Mouse (Mus musculus) hindbrain, embryonic 16.5 days (tissue): ENCODE measurements around the gene Dnah8. TPM values are rescaled to one million over a fixed set of nuclear protein-coding genes. Genes with fewer than 3 reads are reported as not detected.
A peak's percentile ranks its signal among the peaks of the same experiment; 100 is the strongest.

Experiments
- ATAC-seq: fragments of 200-750 bp; cut with Nextera tagmentation; 2 replicates; pipeline ENCODE4 v1.8.0; 2017; ENCODE audit warnings: moderate TSS enrichment, moderate library complexity
- H3K27ac ChIP-seq: fragments of 300-500 bp; sonication (generic); 2 replicates; pipeline ENCODE4 v1.5.1; 2014; ENCODE audit warnings: low read depth, mild to moderate bottlenecking, control low read depth, low read length, moderate library complexity
- H3K27me3 ChIP-seq: fragments of 300-500 bp; sonication (generic); replicated peaks from 2 replicates; pipeline ENCODE4 v1.6.1; 2014; ENCODE audit warnings: low read length; ENCODE audit not compliant: control insufficient read depth, insufficient read depth
- H3K36me3 ChIP-seq: fragments of 300-500 bp; sonication (generic); 2 replicates; pipeline ENCODE4 v1.6.1; 2014; ENCODE audit warnings: mild to moderate bottlenecking, low read length, moderate library complexity, mixed read lengths; ENCODE audit not compliant: control insufficient read depth, insufficient read depth
- H3K4me1 ChIP-seq: fragments of 300-500 bp; sonication (generic); 2 replicates; pipeline ENCODE4 v1.6.1; 2014; ENCODE audit warnings: low read depth, low read length; ENCODE audit not compliant: control insufficient read depth, insufficient read depth
- H3K4me2 ChIP-seq: fragments of 300-500 bp; sonication (generic); 2 replicates; pipeline ENCODE4 v1.6.1; 2014; ENCODE audit warnings: mild to moderate bottlenecking, low read length, control low read depth, moderate library complexity
- H3K4me3 ChIP-seq: fragments of 300-500 bp; sonication (generic); 2 replicates; pipeline ENCODE4 v1.5.1; 2014; ENCODE audit warnings: mild to moderate bottlenecking, low read length, control low read depth, moderate library complexity
- H3K9ac ChIP-seq: fragments of 300-500 bp; sonication (generic); 2 replicates; pipeline ENCODE4 v1.6.1; 2014; ENCODE audit warnings: low read depth, mild to moderate bottlenecking, control low read depth, low read length, moderate library complexity
- H3K9me3 ChIP-seq: fragments of 300-500 bp; sonication (generic); 2 replicates; pipeline ENCODE4 v1.6.1; 2014; ENCODE audit warnings: mild to moderate bottlenecking, low read length, moderate library complexity; ENCODE audit not compliant: control insufficient read depth
- WGBS: fragments of 180-500 bp; shearing (Covaris S2); extraction: QIAGEN DNeasy Blood & Tissue Kit; methylation state at CpG from one replicate; pipeline ENCODE4 v1.1.7; 2014; 5-methylcytosine and 5-hydroxymethylcytosine counted together
- polyA plus RNA-seq: library from polyadenylated mRNA; unstranded; fragments of >200 nt; fragmentation: Nextera tagmentation; extraction: Ambion mirVana; gene quantifications from 2 replicates; pipeline ENCODE4 v1.2.1, GENCODE M21; 2015

The Dnah8 gene
- polyA plus RNA-seq, 1 experiment from 2014 or later = 1.7 TPM

- Histone ChIP-seq H3K4me1 (no peaks in the 10 kb centered on the region), H3K36me3 (no peaks in the 10 kb centered on the region), H3K9me3 (0 out of 2 replicates have a peak, but pooled peaks cover 3% of the 10 kb centered on the region), H3K4me2 (no peak overlapping the region), H3K27ac (no peak overlapping the region), H3K27me3 (no peaks in the 10 kb centered on the region), H3K4me3 (no peak overlapping the region), H3K9ac (no peak overlapping the region)
- no peak for ATAC-seq
- WGBS = 85% methylated on average over 3 of the region's 3 CpGs
Measured at GRCm38 (mm10) chr17:30739769-30740168, 115.6 kb downstream of the Dnah8 start.

GRCm38 (mm10) chr17:30743947-30744346 lies 119.8 kb downstream of the Dnah8 start:
- no peaks in the 10 kb centered on the region for H3K27me3 ChIP-seq
- no peak for ATAC-seq
- H3K4me3 ChIP-seq = no peak overlapping the region
- H3K9ac ChIP-seq = no peak overlapping the region
- H3K4me1 ChIP-seq = no peaks in the 10 kb centered on the region; the same call in 1 of the 2 replicates
- WGBS = 71% methylated on average over 3 of the region's 3 CpGs
- H3K36me3 ChIP-seq = no peaks in the 10 kb centered on the region
- H3K27ac ChIP-seq = no peak overlapping the region
- H3K9me3 ChIP-seq = no peaks in the 10 kb centered on the region
- no peak overlapping the region for H3K4me2 ChIP-seq

DNA sequence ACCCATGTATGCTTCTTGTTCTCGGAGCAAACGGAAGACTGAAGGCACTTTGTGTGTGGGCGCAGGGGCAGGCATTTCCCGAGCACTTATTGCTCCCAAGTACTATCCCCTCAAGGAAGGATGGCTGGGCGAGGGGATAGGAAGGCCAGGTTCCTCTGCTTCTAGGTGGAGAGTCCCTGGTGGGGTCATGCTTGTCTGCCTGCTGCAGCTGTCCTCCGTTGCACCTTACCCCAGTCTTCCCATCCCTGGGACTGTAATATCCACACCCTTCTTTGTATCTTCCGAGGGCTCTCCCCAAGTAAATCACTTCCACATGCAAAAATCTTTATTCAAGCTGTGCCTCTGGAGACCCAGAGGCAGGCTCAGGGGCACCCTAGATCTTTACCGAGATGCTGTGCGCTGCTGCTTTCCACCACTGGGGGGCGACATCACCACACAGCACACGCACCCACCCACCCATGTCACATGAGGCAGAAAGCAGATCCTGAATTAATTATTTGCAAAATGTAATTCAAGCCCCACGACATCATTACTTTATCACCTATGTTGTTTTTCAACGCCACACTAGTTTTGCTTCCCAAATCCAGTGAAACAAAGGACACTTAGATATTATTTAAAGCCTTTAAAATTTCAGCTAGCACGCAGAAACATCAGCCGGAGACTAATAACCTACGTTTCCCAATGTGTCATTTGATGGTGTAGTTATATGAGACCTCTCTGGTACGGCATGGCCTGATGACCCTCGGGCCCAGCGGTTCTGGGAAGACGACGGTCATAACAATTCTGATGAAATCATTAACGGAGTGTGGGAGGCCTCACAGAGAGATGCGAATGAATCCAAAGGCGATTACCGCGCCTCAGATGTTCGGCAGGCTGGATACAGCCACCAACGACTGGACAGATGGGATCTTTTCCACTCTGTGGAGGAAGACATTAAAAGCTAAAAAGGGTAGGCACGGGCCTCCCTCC lies 122.2 kb downstream of the Dnah8 start:
- peak overlapping the region; percentile 38; the same call in 1 of the 2 replicates for H3K4me2 ChIP-seq
- peak; percentile 81 for ATAC-seq
- no peaks in the 10 kb centered on the region for H3K9me3 ChIP-seq
- peaks cover 2% of the 10 kb centered on the region; the same call in 1 of the 2 replicates for H3K4me1 ChIP-seq
- no peak overlapping the region for H3K4me3 ChIP-seq
- peak overlapping the region; percentile 39; the same call in 1 of the 2 replicates for H3K9ac ChIP-seq
- no peaks in the 10 kb centered on the region for H3K36me3 ChIP-seq
- no peaks in the 10 kb centered on the region for H3K27me3 ChIP-seq
- H3K27ac ChIP-seq = no peak overlapping the region
- WGBS = 47% methylated on average over 29 of the region's 29 CpGs

DNA sequence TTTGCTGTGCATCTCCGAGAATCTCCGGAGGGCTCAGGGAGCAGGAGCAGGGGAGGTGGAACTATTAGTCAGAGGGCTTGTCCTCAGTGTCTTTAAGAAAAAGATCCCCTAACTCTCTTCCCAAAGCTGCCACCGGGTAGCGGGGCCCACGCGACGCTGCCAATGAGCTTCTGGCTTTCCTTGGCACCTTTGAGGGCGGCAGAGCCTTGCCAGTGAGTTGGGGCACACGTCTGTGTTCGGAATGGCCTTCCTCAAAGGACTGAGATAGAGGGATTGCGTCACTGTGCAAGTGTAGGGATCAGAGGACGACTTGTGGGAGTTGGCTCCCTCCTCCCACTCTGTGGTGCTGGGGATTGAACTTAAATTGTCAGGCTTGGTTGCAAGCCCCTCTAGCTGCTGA lies 125.2 kb downstream of the Dnah8 start:
- peaks cover 2% of the 10 kb centered on the region; the same call in 1 of the 2 replicates for H3K4me1 ChIP-seq
- no peaks in the 10 kb centered on the region for H3K27me3 ChIP-seq
- no peak for ATAC-seq
- no peak overlapping the region for H3K9ac ChIP-seq
- no peak overlapping the region for H3K27ac ChIP-seq
- WGBS = 84% methylated on average over 12 of the region's 12 CpGs
- H3K9me3 ChIP-seq = no peaks in the 10 kb centered on the region
- H3K4me3 ChIP-seq = no peak overlapping the region
- no peaks in the 10 kb centered on the region for H3K36me3 ChIP-seq
- H3K4me2 ChIP-seq = no peak overlapping the region

GRCm38 (mm10) chr17:30750269-30750668 lies 126.1 kb downstream of the Dnah8 start:
- Histone ChIP-seq H3K36me3 (no peaks in the 10 kb centered on the region), H3K4me2 (no peak overlapping the region), H3K4me3 (no peak overlapping the region), H3K4me1 (peaks cover 2% of the 10 kb centered on the region; the same call in 1 of the 2 replicates), H3K27me3 (no peaks in the 10 kb centered on the region), H3K9ac (no peak overlapping the region), H3K9me3 (no peaks in the 10 kb centered on the region), H3K27ac (no peak overlapping the region)
- ATAC-seq = no peak
- WGBS = 46% methylated on average over 6 of the region's 6 CpGs

- no peak overlapping the region for H3K4me2 ChIP-seq
- H3K4me3 ChIP-seq = no peak overlapping the region
- no peak for ATAC-seq
- no peaks in the 10 kb centered on the region for H3K36me3 ChIP-seq
- no peak overlapping the region for H3K9ac ChIP-seq
- WGBS = 67% methylated on average over 12 of the region's 12 CpGs
- H3K9me3 ChIP-seq = no peaks in the 10 kb centered on the region
- H3K4me1 ChIP-seq = 0 out of 2 replicates have a peak, but pooled peaks cover 2% of the 10 kb centered on the region
- no peaks in the 10 kb centered on the region for H3K27me3 ChIP-seq
- H3K27ac ChIP-seq = no peak overlapping the region
Measured at GRCm38 (mm10) chr17:30752370-30752818, 128.2 kb downstream of the Dnah8 start.

DNA sequence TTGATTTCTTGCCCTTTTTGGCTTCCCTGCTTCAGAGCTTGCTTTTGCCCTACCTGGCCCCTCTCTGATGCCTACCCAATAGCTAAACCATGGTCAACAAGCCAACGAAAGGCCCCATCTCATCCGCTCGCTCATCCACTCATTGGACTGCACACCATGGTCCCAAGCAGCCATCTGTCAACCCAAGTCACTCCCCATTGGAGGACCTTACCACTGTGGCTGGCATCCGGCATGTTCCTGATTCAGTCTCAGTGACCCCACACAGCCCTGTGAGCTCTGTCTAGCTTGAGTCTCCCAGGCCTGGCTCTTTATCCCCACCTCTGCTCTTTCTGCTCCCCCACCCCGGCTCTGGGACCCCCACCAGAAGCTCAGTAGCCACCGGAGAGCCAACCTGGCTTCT lies 129.0 kb downstream of the Dnah8 start:
- ATAC-seq = no peak
- no peak overlapping the region for H3K9ac ChIP-seq
- H3K36me3 ChIP-seq = no peaks in the 10 kb centered on the region
- H3K4me3 ChIP-seq = no peak overlapping the region
- 82% methylated on average over 6 of the region's 6 CpGs for WGBS
- H3K4me1 ChIP-seq = 0 out of 2 replicates have a peak, but pooled peaks cover 2% of the 10 kb centered on the region
- no peaks in the 10 kb centered on the region for H3K9me3 ChIP-seq
- H3K4me2 ChIP-seq = no peak overlapping the region
- H3K27me3 ChIP-seq = no peaks in the 10 kb centered on the region
- no peak overlapping the region for H3K27ac ChIP-seq

DNA sequence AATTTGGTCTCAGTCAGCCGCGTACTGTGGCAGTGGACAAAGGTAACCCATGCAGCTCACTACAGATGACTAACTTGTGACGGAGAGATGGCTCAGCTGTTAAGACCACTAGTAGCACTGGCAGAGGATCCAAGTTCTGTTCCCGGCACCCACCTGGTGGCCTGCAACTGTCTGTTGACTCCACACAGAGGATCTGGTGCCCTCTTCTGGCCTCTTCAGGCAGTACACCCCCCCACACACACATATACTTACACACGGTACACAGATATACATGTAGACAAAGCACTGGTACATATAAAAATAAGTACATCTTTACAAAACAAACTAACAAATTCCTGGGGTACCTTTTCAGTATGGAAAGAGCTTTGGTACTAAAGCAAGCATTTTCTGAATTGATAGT lies 132.6 kb downstream of the Dnah8 start:
- 97% methylated on average over 5 of the region's 5 CpGs for WGBS
- Histone ChIP-seq H3K4me2 (no peak overlapping the region), H3K36me3 (no peaks in the 10 kb centered on the region), H3K27ac (no peak overlapping the region), H3K9me3 (no peaks in the 10 kb centered on the region), H3K9ac (no peak overlapping the region), H3K4me3 (no peak overlapping the region), H3K4me1 (no peaks in the 10 kb centered on the region), H3K27me3 (no peaks in the 10 kb centered on the region)
- ATAC-seq = no peak

DNA sequence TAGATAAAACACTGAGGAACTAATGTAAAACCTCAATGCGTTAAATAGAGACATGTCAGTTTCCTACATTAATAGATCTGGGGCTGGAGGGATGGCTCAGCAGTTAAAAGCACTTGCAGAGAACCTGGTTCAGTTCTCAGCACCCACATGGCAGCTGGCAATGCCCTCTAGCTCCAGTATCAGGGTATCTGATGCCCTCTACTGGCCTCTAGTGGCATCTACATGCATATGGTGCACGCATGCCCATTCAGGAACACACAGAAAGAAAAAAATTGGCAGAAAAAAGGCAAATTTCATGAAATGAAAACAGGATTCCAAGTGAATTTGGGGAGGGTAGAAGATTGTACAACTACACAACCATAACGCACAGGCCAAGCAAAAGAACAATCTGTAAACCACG lies 136.2 kb downstream of the Dnah8 start:
- no peak overlapping the region for H3K27ac ChIP-seq
- no peaks in the 10 kb centered on the region for H3K27me3 ChIP-seq
- no peak overlapping the region for H3K9ac ChIP-seq
- H3K9me3 ChIP-seq = no peaks in the 10 kb centered on the region
- H3K4me2 ChIP-seq = no peak overlapping the region
- no peak for ATAC-seq
- 97% methylated on average over 4 of the region's 4 CpGs for WGBS
- H3K4me3 ChIP-seq = no peak overlapping the region
- no peaks in the 10 kb centered on the region for H3K4me1 ChIP-seq
- H3K36me3 ChIP-seq = no peaks in the 10 kb centered on the region
